Mouse (Mus musculus) CH12.LX (cell line): ENCODE data around the gene Zfp1.

Experiments used
- BHLHE40 ChIP-seq: IDR thresholded peaks from 2 replicates; pipeline ENCODE4 v1.6.1; 2011; ENCODE audit warnings: mild to moderate bottlenecking, low read depth, low read length, improper control_type of control experiment
- CTCF ChIP-seq, 2 experiments: IDR thresholded peaks in 1 of 2; conservative IDR thresholded peaks in 1 of 2; 2 replicates each; pipeline ENCODE4 v1.5.1; 2011 to 2012; ENCODE audit warnings: low read depth in 2 of 2, low read length in 2 of 2, improper control_type of control experiment in 1 of 2, inconsistent platforms in 1 of 2, mild to moderate bottlenecking in 1 of 2, moderate library complexity in 1 of 2
- EP300 ChIP-seq: IDR thresholded peaks from 2 replicates; pipeline ENCODE4 v1.6.1; 2011; ENCODE audit warnings: low read length, improper control_type of control experiment
- HCFC1 ChIP-seq: IDR thresholded peaks from 2 replicates; pipeline ENCODE4 v1.6.1; 2012; ENCODE audit warnings: low read depth, mild to moderate bottlenecking, inconsistent platforms, low read length, improper control_type of control experiment
- MAX ChIP-seq: IDR thresholded peaks from 2 replicates; pipeline ENCODE4 v1.6.1; 2011; ENCODE audit warnings: low read length, improper control_type of control experiment
- MXI1 ChIP-seq: IDR thresholded peaks from 2 replicates; pipeline ENCODE4 v1.6.1; 2011; ENCODE audit warnings: mild to moderate bottlenecking, low read depth, low read length, improper control_type of control experiment

GRCm38 (mm10) chr8:111714295-111714694 lies 71.1 kb downstream of the Zfp1 start:
- TF ChIP-seq EP300 (no peak), BHLHE40 (no peak), CTCF (conservative IDR thresholded peaks at IDR 0.05 in 1 of 2, IDR thresholded peaks at IDR 0.05 in 1 of 2; ENCODE audit: low read depth in 2 of 2, low read length in 2 of 2) (no peak), HCFC1 (no peak), MXI1 (no peak), MAX (no peak)
